Mouse (Mus musculus): ENCODE measurements around the gene Nphs1. TPM values are rescaled to one million over a fixed set of nuclear protein-coding genes. Genes with fewer than 3 reads are reported as not detected.
A peak's percentile ranks its signal among the peaks of the same experiment; 100 is the strongest.

Gene Nphs1
- not detected for total RNA-seq (2022)

DNA sequence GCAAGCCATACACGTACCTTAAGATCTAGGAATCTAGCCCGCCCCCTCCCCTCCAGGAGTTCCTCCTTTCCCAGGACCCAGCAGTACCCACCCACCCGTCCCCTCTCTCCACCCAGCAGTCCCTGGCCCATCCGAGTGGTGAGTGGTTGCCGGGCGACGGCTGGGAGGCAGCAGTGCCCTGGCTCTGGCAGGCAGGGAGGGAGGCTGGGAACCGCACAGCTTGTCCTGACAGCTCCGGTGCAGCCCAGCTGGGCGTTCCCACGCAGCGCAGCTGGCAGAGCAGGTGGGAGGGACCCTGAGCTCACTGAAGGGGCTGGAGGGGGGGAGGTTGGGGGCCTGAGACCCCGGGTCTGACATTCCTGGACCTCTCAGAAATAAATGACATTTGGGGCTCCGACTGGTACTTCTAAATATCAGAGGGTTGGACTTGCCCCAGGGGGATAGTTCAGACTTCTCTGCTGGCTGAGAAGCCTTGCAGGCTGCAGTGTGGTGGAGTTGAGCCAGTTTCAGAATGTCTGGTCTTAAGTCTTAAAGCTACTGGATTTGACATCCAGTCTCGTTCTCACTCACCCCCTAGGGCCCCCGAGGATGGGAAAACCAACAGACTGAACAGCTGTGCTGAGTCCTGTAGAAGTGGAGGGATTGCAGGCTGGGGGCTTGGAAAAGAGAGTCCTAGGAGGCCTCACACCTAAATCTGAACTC, at the start of gene Nphs1, which contains the start of gene Kirrel2:
Gene Nphs1 (plus strand): TSS at position 687 of the 702 bp plus-strand sequence.
Gene Kirrel2 (minus strand): TSS at position 62 of the 702 bp plus-strand sequence.
- no peak for DNase-seq (ENCODE audit: low spot score in 2 of 2)

DNA sequence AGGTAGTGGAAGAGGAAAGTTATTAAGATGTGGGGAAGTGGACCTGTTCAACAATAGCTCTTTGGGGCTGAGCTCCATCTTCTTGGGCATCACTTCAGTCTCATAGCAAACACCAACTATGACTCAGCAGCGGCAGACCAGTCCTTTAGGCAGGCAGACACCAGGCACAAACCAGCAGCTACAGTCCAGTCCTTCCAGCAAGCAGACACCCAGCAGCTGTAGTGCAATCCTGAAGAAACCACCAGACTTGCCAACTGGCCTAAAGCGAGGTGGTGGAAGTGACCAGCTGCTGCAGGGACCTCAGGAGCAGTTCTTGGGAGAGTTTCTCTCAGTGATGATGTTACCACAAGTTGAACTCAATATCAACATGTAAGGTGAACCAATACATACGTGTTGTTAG, 49.5 kb upstream of the Nphs1 start:
- no peak for DNase-seq (ENCODE audit: low spot score in 2 of 2)

DNA sequence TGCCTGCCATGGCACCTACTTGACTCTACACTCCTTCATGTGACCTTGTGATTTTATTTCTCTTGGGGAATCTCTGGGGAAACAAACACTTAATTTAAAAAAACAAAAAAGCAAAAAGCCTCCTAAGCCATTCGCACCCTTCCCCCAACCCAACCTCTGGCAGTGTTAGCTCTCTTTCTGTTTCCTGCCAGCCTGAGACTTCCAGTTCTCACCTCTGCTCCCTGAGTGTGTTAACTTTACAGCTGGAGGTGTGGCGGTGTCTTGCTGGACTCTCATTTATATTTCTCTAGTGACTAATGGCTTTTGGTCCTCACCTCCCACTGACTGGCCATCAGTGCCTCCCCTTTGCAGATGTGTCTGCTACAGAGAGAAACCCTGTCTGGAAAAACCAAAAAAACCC, 48.3 kb upstream of the Nphs1 start:
- no peak for DNase-seq (ENCODE audit: low spot score in 2 of 2)

DNA sequence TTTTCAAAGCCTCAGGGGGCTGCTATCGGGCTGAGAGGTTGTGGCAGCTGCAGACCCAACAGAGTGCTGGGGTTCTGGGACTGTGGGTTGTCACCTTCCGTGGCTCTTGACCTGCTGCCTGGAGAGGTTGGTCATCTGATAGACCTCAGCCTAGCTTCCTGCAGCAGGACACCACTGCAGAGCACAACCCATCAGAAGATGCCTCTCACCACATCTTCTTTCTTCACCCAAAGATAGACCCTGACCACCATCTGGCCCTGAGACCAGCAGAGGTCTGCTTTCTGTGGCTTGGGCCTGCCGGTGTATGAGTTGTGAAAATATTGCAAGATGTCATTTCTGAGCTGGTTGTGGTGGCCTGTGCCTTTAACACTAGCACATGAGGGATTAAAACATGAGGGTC, 47.1 kb upstream of the Nphs1 start:
- DNase-seq (ENCODE audit: low spot score in 2 of 2): no peak

DNA sequence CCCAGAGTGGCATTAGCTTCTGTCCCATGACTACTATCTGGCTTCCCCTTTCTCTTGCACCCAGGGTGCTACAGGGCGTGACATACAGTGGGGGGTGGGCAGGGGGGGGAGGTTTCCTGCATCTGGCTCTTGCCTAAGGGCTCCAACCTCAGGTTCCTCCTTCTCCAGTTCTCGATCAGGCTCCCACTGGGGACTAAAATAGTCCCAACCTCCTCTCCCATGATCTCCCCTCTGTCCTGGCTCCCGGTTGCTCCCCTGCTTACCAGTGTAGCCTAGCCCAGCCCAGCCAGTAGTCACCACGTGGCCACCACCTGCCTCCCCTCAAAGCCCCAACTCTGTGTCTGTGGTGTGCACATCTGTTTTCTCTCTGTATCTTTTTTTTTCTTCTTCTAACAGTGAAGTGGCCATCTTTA, 45.4 kb upstream of the Nphs1 start:
- DNase-seq (ENCODE audit: low spot score in 2 of 2): no peak

DNA sequence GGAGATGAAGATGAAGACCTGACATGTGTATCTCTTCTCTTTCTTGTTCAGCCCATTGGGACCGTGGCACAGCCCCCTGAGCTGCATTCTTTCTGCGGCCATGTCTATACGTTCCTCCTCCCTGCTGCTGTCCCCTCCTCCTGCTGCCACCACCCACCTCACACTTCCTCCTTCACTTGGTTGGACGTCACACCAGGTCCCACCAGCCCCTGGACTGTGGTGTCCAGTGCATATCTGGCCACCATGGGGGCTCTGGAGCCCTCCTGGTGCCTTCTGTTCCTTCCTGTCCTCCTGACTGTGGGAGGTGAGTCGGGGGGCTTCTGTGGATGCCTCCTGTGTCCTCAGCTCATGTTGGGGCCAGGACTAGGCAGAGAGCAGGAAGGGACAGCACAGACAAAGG, 44.5 kb upstream of the Nphs1 start, which contains the start of gene Tyrobp:
Gene Tyrobp (plus strand): TSS at position 165 of the 400 bp plus-strand sequence.
- DNase-seq (ENCODE audit: low spot score in 2 of 2): no peak

DNA sequence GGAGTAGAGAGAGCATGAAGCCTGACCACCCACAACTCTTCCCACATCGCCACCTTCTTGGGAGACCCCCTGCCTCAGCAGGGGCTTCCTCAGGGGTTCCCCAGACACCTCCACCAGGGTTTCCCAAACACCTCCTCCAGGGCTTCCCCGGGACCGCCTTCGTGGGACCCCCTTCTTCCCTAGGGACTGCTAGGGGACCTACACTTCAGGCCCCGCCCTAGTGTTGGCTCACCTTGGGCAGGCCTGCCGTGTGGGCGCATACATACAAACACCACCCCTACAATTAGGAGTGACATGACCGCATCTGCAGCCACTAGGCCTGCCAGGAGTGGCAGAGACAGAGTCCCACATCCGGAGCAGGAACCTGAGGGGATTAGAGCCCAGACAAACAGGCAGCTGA, 40.3 kb upstream of the Nphs1 start:
- no peak for DNase-seq (ENCODE audit: low spot score in 2 of 2)

DNA sequence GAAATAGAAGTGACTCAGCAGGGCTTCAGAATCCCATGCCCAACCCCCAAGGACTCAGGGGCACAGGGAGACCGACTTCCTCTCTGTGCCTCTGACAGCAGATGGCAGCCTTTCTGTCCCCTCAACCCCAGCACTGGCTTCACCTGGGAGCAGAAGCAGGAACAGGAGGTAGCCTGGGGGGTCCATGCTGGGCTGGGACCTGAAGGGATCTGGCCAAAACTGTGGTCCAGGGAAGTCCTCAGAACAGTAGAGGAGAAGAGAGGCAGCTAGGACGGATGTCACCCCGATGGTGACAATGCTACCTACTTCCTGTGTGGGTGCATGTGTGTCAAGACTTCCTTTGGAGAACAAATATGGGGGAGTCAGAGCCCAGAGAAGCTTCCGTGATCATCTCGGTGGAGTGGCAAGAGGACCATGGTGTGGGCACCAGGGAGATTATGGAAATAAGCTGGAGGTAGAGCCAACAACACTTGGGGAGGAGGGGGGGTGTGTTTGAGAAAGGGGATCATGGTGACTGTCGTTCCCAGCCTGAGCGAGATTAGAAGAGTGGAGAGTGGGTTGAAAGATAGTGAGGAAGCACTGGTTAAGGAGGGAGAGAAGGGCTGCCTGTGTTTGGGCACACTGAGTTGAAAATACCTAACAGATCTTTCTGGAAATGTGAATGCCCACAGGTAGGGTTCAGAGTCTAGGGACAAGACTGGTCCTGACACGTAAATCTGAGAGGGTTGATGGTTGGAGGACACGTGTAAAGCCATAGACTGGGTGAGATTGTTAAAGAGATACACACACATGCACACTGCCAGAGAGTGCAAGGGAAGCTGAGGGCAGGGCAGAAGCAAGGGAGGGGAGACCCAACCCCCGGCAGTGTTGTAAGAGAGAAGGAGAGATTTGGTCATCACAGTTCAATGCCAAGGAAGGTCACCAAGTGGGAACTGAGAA, 38.3 kb upstream of the Nphs1 start, which contains the start of gene Hcst:
Gene Hcst (minus strand): TSS at position 294 of the 939 bp plus-strand sequence.
- DNase-seq (ENCODE audit: low spot score in 2 of 2): no peak

DNA sequence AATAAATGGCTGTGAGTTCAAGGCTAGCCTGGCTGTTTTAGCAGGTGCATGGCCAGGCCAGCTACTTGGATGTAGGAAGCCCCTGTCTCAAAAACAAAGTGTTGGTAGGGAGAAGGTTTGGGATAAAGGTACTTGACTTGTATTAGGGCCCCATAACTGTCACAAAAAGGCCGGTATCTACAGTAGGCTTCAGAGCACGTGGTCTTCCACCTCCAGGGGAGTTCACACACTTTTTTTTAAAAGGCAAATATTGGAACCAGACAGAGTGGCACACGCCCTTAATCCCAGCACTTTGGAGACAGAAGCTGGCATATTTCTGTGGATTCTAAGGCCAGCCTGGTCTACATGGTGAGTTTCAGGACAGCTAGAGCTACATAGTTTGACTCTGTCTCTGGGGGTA, 37.4 kb upstream of the Nphs1 start:
- no peak for DNase-seq (ENCODE audit: low spot score in 2 of 2)

DNA sequence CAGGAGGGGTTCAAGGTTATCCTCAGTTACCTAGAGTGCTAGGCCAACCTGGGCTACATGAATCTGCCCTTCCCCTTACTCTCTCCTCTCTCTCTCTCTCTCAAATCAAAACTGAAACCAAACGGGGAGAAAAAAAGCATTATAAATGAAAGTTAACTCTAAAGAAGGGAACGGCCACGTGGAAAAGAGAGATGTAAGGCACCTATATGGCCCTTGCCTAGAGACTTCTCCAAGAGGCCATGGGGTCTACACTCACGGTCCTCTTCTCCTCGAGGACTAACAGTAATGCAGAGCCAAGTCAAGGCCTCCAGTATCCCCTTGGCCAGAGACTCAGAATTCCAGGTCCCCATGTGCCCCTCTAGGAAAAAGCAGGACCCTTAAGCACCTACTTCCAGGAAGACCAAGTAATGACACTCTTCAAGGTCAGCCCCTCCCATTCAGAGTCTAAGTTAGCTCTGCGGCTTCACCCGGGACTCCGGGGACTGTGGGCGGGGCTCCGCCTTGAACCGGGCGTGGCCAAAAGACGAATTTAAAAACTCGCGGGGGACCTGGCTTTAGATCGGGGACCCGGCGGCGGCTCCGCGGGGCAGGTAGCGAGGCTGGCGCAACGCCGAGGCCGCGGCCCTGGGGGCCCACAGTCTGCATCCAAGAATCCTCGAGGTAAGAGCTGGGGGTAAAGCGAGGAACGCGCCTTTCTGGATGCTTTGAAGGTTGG, 36.8 kb upstream of the Nphs1 start, which contains the start of gene Nfkbid:
Gene Nfkbid (plus strand): TSS at position 558 of the 715 bp plus-strand sequence.
- peak in 1 of 2 experiments; percentile 18 for DNase-seq (ENCODE audit: low spot score in 2 of 2)

DNA sequence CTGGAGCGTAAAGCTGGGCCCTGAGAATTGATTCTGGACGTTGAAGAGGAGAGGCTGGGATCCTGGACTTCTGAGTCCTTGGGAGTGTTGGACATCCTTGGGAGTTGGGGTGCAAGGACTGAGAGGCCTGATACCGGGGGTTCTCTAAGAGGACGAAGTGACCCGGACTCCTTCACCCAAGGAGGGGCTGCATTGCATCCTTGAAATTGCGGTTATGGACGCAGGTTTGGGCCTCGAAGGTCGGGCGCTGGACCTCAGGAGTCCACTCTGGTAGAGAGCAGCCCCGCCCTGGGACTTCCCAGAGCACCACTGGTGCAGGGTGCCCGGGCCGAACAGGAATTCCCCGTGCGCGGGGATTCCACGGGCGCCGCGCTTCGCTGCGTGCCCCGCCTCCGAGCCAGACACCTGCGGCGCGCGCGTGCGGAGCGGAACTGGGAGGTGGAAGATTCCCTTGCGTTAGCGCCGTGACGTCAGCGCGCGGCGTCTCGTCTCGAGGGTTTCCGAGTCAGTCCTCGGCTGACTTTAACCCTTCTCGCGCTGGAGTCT, 36.2 kb upstream of the Nphs1 start:
- peak; percentile 25 to 45 for DNase-seq (ENCODE audit: low spot score in 2 of 2)

DNA sequence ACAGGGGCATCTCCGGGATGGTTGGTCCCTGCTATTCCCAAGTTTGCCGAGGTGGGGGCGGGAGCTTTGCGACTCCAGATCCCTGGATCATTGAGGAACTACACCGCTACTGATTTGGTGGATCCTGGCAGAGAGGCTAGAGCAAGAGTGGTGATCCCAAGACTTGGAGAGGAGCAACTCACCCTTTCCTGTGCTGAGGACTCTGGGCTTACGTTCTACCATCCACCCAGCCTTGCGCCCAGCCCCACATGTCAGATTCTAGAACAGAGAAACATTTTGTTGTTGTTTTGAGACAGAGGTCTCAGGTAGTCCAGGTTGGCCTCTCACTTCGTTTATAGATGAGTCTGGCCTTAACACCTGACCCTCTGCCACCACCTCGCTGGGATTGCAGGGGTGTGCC, 35.6 kb upstream of the Nphs1 start:
- DNase-seq (ENCODE audit: low spot score in 2 of 2): no peak

DNA sequence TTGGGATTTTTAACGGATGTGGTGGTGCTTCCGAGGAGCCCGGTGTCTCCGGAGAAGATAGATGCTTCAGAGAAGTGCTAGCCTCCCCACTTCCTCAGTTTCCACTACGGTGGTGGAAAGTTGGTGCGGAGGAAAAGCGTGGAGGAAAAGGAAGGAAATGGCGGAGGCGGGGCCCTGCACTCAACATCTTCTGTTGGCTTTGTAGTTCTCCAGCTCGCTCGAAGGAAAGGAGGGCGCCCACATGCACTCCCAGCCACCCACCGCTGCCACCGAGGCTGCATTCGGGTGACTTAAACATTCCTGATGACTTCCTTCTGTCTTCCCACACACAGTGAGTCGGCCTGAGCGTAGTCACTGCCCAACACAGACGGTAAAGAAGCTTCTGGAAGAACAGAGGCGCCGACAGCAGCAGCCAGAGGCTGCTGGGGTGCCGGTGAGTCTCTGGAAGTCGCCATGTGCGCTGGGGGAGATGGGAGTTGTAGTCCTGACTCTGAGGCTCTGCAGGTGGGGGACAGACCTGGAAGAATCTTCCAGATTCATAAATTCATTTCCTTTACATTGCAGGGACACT, 35.0 kb upstream of the Nphs1 start:
- no peak for DNase-seq (ENCODE audit: low spot score in 2 of 2)

DNA sequence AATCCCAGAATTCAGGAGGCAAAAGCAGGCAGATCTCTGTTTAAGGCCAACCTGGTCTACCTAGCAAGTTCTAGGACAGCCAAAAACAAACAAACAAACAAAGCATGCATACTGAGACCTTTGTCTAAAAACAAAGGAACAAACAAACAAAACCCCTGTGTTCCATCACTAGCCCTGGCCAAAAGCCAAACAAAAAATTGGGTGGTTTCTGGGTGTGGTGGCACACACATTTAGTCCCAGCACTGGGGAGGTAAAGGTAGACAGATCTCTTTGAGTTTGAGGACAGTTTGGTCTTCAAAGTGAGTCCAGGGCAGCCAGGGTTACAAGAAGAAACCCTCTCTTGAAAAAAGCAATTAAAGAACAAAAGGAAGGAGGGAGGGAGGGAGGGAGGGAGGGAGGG, 28.8 kb upstream of the Nphs1 start:
- DNase-seq (ENCODE audit: low spot score in 2 of 2): no peak

DNA sequence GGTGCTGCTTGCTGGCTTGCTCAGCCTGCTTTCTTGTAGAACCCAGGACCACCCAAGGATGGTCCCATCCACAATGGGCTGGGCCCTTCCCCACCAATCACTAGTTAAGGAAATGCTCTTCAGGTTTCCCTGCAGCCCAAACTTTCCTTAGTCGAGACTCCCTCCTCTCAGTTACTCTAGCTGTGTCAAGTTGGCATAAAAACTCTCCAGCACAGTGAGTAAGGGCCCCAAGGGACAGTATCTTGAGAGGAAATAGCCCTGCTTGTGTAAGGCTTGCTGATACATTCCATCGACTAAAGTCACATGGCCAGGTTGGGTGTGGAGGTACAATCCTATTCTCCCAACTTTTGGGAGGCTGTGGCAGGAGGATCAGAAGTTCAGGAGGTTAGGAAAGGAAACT, 27.9 kb upstream of the Nphs1 start:
- no peak for DNase-seq (ENCODE audit: low spot score in 2 of 2)

DNA sequence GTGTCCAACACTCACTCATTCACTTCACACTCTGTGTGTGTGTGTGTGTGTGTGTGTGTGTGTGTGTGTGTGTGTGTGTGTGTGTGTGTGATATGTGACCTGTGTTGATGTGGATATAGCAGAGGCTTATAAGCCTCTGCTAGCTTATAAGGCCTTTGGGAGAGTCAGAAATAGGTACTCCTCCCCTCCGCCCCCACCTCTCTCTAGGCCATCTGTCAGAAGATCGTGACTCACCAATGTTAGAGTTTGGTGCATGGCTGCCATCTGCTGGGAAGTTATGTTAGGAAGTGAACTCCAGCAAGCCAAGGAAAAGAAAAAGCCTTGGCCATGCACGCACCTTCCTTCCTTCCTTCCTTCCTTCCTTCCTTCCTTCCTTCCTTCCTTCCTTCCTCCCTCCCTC, 26.3 kb upstream of the Nphs1 start:
- DNase-seq (ENCODE audit: low spot score in 2 of 2): peak; percentile 32 to 33

DNA sequence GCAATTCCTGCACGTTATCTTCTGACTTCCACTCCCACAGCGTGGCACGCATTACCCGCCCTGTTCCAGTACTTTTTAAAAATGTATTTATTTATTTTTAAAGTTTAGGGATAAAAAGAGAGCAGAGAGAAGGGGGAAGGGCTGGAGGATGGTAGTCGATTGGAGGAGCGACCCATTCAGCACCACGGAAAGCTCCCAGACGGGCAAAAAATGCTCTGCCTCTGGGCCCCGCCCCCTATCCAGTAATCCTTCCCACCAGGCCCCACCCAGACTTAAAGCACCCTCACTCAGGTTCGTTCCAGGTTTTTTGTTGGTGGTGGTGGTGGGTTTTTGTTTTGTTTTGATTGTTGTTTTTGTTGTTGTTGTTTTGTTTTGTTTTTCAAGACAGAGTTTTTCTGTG, 23.9 kb upstream of the Nphs1 start:
- no peak for DNase-seq (ENCODE audit: low spot score in 2 of 2)

DNA sequence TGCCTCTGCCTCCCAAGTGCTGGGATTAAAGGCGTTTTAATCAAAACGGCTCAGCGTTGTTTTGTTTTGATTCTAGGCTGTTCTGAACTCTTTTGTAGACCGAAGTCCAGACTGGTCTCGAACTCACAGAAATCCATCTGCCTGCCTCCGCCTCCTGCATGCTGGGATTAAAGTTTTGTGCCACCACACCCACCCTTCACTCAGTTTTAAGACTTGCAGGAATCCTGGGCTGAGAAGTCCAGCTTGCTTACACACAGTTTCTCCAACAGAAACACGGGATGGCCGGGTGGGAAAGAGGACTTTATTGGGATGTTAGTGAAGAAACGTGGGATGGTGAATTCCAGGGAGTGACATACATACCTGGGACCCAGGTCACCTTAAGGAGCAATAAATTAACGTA, 23.4 kb upstream of the Nphs1 start:
- no peak for DNase-seq (ENCODE audit: low spot score in 2 of 2)

DNA sequence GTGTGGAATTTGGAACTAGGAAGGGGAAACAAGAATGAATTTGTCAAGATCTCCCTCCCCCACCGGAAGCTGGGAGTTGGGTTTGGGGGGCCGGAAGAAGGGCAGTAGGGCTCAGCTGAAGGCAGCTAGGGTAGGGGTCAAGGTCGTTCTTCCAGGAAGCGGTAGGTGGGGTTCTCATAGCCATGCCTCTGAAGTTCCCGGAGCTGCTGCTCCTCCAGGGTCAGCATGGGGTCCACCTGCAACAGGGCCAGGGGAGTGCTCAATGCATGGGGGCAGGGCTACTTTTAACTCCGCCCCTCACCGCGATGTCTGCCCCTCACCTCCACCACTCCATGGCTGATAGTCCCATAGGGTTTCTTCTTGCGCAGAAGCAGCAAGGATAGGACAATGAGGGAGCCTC, 23.0 kb upstream of the Nphs1 start:
- DNase-seq (ENCODE audit: low spot score in 2 of 2): no peak

DNA sequence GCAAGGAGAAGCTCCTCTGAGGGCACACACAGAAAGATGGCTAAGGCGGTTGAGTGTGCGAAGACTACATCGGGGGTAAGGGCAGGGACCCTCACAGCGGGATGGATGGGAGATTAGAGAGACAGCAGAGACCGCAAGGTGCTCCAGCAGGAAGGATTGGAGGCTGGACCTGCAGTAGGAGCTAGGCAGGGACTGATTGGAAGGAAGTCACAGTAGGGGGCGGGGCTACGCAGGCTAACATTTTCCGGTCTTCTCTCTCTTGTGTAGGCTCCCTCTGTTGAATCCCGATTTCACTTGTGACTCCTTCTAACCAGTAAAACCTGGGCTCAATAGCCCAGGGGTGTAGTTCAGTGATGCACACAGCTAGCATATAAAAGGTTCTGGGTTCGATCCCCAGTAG, 21.2 kb upstream of the Nphs1 start:
- no peak for DNase-seq (ENCODE audit: low spot score in 2 of 2)

DNA sequence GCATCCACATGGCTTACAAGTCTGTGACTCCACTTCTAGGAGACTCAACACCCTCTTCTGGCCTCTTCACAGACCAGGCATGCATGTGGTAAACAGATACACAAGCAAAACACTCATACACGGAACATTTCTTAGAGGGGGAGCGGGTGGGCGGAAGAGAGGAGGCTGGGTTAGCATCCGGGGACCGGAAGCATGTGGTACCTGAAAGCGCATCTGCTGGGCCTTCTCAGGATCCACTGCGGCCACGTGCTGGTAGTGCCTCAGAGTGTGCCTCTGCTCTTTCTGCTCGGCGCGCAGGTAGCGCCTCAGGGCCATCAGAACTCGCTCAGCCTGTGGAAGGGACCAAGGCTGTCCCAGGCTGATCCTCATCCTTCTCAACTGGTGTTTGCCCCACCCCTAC, 18.4 kb upstream of the Nphs1 start:
- no peak for DNase-seq (ENCODE audit: low spot score in 2 of 2)
